Mouse (Mus musculus) liver, postnatal 0 days (tissue): ENCODE measurements at regions not wholly inside any gene's neighbourhood (a gene's known extent, or its start where the extent isn't known, plus 50 kb on each side); places are given as distances from the start of the nearest gene placed in this dataset.

Experiments
- CTCF ChIP-seq: sonication (generic); IDR thresholded peaks from 2 replicates; pipeline ENCODE4 v1.5.1; 2016; ENCODE audit warnings: antibody characterized with exemption, low read depth
- EP300 ChIP-seq: IDR thresholded peaks from 2 replicates; pipeline ENCODE4 v1.6.1; 2016; ENCODE audit warnings: antibody characterized with exemption, low read depth, mild to moderate bottlenecking

- TF ChIP-seq CTCF (no peak), EP300 (no peak)
Measured at GRCm38 (mm10) chr8:34251934-34252333, 140.4 kb upstream of the Gm10131 start.
